Mouse (Mus musculus) left cerebral cortex, adult 2 months (tissue): ENCODE results near the gene Phb2. TPM values are rescaled to one million over a fixed set of nuclear protein-coding genes. Genes with fewer than 3 reads are reported as not detected.
A peak's percentile ranks its signal among the peaks of the same experiment; 100 is the strongest.

ENCODE experiments used
- DNase-seq, 2 experiments: peaks; one replicate each; pipeline ENCODE4 v3.0.0; 2021 to 2022; ENCODE audit warnings: low spot score in 2 of 2, mixed read lengths in 1 of 2; ENCODE audit errors: extremely low spot score in 1 of 2
- H3K27ac ChIP-seq: fragments of 200-600 bp; 2 replicates; pipeline ENCODE4 v1.8.1; 2022
- H3K4me3 ChIP-seq: fragments of 200-600 bp; 2 replicates; pipeline ENCODE4 v1.8.1; 2022
- CTCF ChIP-seq: fragments of 200-600 bp; IDR thresholded peaks from 2 replicates; pipeline ENCODE4 v1.8.1; 2022; ENCODE audit warnings: antibody characterized with exemption, mild to moderate bottlenecking, moderate library complexity
- intact Hi-C: fragments of 180-260 bp; cut with DNase I; formaldehyde crosslinking; loops from one replicate; pipeline ENCODE4 v1.15.1; 2025
- total RNA-seq, 2 experiments: library from RNA; stranded (reverse); gene quantifications; 2 replicates each; pipeline ENCODE4 v1.2.3; 2021

Phb2 gene
- total RNA-seq, 2 experiments from 2014 or later, result 115 to 120 TPM

DNA sequence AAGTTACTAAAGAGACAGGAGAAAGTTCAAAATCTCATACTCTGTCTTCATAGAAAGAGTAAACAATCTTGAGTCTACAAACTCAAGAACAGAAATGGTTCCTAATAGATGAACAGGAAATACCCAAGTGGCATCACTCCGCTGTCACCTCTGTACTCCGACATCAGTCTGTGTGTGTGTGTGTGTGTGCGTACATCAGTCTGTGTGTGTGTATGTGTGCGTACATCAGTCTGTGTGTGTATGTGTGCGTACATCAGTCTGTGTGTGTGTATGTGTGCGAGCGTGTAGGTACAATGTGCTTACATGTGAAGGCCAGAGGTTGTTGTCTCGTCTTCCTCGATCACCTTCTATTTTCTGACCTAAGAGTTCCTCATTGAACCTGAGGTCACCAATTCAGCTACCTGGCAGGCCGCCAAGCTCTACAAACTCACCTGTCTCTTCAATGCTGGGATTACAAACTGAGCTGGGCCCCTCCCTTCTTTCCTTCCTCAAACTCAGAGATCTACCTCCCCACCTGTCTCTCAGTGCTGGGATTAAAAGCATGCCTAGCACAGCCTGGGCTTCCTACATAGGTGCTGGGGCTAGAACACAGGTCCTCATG, 3.7 kb upstream of the Phb2 start:
- intact Hi-C loops, result no loop called here
- TF ChIP-seq CTCF, result no peak
- Histone ChIP-seq H3K27ac (no peak overlapping the region), H3K4me3 (no peak overlapping the region)
- no peak for DNase-seq

DNA sequence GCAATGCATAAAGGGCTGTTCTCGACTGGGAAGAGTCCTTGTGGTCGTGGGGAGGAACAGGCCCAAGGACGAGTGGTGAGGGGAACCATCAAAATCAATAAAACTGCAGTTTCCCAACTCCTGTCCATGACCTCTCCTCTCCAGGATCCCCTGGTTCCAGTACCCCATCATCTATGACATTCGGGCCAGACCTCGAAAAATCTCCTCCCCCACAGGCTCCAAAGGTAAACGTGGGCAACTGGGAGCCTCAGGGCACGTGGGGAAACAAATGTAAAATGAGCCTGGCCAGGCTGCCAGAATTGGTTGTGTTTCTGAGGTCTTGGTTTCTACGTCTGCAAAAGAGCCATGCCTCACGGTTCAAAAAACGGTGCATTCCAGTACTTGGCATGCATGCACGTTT, 782 bp downstream of the Phb2 start:
- DNase-seq, result no peak
- TF ChIP-seq CTCF, result no peak
- intact Hi-C loops, result loop anchor here (1.0 kb wide), 3 partner anchors 27 to 326 kb away; partner anchors contain the start of genes Cops7a and Ing4
- Histone ChIP-seq H3K4me3 (peak overlapping the region; percentile 92), H3K27ac (peak overlapping the region; percentile 87)

DNA sequence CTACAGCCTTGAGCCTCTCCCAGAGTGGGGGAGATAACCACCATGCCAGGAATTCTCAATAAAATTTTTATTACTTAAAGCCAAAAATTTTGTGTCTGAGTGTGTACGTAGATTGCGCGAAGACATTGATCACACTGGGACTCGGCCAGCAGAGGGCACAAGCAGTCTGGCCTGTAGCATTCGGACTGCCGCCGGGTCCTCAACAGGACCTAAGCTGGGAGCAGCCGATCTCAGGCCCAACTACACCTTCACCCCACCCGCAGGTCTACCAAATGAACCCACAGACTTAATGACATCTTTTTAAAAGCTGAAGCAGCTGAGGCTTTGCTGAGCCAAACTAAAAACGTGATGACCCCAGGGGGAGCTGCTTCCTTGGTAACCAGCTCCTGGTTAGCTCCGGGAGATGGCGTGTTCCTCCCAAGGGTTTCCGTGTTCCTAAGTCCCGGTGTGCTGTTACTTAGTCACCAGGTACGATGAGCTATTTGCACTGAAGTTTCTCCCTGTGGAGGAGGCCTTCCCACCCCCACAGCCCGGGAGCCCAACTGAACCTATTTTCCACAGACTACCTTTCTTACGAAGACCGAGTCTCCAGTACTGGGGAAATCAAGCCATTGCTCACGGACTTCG, 4.8 kb downstream of the Phb2 start:
- Histone ChIP-seq H3K27ac (no peak overlapping the region), H3K4me3 (no peak overlapping the region)
- intact Hi-C loops, result no loop called here
- no peak for DNase-seq
- TF ChIP-seq CTCF, result peak; percentile 51

DNA sequence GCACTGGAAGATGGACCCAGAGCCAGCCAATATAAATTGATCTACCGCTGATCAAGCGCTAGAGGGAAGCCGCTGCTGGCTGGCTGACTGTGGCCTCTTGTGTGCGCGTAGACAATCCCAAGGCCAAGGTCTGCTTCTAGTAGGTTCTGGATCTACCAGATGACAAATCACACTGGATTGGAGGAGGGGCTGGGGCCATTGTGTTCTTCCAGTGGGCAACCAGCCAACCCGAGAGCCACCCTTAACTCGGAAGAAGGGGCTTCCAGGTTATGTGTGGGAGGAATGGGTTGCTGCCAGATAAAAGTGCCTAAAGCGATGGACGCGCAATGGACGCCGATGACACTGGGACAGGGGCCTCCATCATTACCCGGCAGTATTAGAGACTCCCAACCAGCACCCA, 5.8 kb downstream of the Phb2 start:
- TF ChIP-seq CTCF, result no peak
- no peak overlapping the region for H3K4me3 ChIP-seq
- no peak for DNase-seq
- intact Hi-C loops, result no loop called here
- no peak overlapping the region for H3K27ac ChIP-seq

DNA sequence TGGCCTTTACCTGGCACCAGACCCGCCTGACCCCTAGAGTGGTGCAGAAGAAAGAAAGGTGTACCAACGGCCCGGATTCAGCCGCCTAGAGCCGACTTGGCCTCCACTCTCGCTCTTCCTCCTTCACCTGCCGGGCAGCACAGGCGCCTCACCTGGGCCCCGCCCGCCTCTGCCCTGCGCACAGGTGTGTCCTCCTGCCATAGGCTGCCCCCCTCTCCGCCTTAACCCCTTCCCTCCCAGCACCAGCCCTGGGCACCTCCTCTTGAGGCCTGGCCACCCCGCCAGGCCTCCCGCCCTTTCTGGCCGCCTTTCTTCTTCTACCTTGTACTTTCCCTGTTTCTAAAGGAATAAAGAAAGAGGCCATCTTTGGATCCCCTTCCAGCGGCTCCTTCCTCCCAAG, 6.6 kb downstream of the Phb2 start:
- Histone ChIP-seq H3K27ac (no peak overlapping the region), H3K4me3 (no peak overlapping the region)
- intact Hi-C loops, result no loop called here
- DNase-seq, result no peak
- no peak for TF ChIP-seq CTCF

DNA sequence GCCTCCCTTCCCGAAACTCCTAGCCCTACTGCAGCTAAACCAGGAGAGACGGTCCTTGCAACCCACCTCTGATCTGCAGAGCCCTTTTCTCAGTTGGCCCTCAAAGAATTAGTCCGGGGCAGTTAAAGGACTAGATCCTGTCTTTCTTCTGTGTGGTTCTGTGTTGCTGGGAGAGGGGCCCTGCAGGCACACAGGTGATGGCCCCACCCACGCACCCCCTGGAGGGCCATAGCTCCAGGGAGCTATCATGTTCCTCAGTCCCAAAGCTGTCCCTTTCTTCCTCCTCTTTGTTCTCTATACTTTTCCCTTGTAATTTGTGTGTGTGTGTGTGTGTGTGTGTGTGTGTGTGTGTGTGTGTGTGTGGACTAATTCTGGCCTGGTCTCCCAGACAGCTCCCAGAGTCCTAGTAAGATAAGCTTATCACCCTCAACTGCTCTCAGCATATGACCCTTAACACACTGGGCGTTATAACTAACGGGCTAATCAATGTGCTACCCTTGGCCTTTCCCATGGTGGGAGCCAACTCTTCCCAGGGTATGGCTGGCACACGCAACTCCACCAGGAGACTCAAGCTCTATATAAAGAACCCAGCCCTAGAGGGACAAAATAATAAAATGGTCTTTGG, 7.3 kb downstream of the Phb2 start:
- no peak for TF ChIP-seq CTCF
- DNase-seq, result no peak
- intact Hi-C loops, result no loop called here
- H3K4me3 ChIP-seq, result no peak overlapping the region
- no peak overlapping the region for H3K27ac ChIP-seq

DNA sequence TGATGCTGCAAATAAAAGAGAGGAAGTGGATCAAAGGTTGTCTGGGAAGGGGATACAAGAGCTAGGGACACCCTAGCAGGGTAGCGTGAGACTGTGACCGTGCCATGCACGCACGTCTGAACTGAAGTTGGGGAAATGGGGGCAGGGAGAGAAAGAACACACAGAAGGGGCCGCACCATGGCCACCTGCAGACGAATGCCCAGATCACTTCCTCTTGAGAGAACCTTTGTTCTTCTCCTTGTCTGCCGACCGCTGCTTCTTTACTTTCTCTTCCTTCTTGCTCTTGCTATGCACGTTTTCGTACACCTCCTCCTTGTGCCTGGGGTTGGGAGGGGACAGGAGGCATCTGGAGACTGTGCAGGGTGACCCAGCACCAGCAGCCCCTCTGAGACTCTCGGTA, 8.8 kb downstream of the Phb2 start:
- DNase-seq, result no peak
- Histone ChIP-seq H3K27ac (no peak overlapping the region), H3K4me3 (no peak overlapping the region)
- no peak for TF ChIP-seq CTCF
- intact Hi-C loops, result no loop called here

DNA sequence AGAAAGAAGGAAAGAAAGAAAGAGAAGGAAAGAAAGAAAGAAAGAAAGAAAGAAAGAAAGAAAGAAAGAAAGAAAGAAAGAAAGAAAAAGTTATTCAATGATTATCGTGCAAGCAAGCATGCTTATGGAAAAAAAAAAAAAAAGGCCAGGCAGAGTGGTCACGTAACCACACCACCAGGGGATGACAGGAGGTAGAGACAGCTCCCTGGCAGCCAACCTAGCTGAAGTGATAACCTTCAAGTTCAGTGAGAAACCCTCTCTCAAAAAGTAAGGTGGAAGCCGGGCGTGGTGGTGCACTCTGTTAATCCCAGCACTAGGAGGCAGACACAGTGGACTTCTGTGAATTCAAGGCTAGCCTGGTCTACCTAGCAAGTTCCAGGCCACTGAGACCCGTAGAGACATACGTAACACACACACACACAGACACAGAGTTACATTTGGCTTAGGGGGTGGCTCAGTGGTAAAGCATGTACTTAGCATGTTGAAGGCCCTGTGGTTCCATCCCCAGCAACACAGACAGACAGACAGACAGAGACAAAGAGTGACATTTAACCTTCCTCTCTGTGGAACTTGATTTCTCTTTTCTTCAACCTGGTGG, 10.8 kb downstream of the Phb2 start:
- no peak for TF ChIP-seq CTCF
- Histone ChIP-seq H3K4me3 (no peak overlapping the region), H3K27ac (no peak overlapping the region)
- intact Hi-C loops, result no loop called here
- DNase-seq, result no peak

DNA sequence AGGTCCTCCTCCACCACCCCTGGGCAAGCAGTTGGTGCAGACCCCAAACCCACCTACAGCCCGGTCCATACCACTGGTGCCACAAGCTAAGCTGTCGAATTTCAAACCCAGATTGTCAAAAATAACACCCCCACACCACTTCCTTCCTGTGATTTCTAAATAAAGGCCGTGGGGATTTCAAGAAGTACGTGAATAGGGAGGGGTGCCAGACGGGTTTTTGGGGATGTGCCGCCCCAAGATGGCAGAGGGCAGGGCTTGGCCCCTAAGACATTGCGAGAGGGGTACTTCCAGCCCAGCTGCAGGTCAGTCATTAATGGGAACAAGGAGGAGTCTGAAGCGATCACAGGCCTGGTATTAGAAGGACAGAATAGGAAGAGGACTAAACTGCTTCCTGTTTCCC, 11.4 kb downstream of the Phb2 start:
- no peak overlapping the region for H3K4me3 ChIP-seq
- no peak for TF ChIP-seq CTCF
- H3K27ac ChIP-seq, result no peak overlapping the region
- intact Hi-C loops, result no loop called here
- DNase-seq, result no peak

DNA sequence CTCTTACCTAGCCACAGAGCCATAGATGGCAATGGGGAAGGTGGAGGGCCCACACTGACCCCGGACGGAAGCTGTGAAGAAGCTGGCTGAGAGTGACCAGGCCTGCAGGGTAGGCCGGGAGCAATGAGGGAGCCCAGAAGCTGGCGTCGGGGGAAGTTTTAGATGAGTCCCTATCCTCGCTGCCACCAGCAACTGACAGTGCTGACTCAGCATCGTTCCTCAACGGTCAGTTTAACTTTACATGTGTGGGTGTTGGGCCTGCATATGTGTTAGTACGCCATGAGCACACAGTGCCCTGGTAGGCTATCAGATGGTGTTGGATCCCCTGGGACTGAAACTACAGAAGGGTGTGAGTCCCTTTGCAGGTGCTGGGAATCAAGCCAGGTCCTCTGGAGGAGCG, 12.3 kb downstream of the Phb2 start:
- no peak for DNase-seq
- TF ChIP-seq CTCF, result no peak
- intact Hi-C loops, result no loop called here
- Histone ChIP-seq H3K4me3 (no peak overlapping the region), H3K27ac (no peak overlapping the region)

DNA sequence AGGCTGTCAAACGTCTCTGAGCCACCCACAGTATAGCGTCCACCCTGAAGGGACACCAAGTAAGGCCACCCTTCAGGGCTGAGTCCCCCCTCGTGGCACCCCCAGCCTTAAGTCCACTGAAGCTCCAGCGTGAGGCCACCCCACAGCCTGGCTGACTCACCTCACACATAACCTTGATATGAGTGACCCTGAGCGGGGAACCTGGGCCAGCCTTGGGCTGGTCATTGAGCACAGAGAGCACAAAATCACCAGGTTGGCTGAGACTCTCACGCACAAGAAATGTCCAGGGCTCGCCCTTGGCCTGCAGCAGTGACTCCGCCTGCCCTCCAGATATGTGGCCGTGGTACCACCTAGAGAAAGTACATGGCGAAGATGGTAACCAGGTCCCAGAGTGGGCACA, 16.5 kb downstream of the Phb2 start:
- intact Hi-C loops, result no loop called here
- H3K27ac ChIP-seq, result no peak overlapping the region
- no peak for TF ChIP-seq CTCF
- no peak for DNase-seq
- no peak overlapping the region for H3K4me3 ChIP-seq

DNA sequence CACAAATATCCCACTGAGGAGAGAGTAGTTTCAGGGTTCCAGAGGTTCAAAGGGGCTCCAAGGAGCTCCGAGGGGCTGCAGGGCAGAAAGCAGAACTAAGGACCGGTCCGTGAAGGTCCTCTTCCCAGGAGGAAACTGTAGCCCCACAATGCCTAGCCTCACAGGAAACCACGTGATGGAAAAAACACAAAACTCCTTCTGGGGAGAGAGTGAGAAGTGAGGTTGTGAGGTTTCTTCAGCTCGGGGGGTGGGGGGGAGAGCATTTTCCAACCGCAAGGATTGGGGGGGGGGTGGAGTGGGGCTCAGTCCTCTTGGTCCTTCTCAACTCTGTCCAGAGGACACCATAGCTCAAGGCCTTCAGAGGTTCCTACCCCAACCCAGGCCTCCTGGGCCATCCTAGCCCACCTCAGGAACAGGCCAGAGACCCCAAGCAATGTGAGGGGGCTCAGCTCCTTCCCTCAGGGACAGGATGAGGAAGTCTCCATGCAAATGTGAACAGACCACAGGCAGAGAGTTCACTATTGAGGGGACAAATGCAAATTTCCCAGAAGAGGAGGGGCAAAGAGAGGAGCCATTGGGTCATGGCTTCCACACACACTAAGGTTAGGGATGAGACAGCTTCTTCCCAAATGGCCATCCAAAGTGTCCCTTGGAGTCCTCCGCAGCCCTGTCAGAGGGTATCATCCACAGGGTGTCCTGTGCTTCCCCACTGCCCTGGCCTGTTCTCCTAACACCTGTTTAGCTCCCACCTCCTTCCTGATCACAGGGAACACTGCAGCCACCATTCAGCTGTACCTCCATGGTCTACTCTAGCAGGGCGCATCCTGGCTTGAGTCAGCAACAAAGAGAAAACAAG, 17.9 kb downstream of the Phb2 start:
- Histone ChIP-seq H3K4me3 (no peak overlapping the region), H3K27ac (no peak overlapping the region)
- no peak for DNase-seq
- TF ChIP-seq CTCF, result no peak
- intact Hi-C loops, result no loop called here
